Mouse (Mus musculus) cerebellum, postnatal 25 days (tissue): ENCODE results near the gene Lrp6.

Experiments
- DNase-seq, 2 experiments: peaks; one replicate each; pipeline ENCODE4 v3.0.0; 2021; ENCODE audit warnings: mixed read lengths in 2 of 2

The Lrp6 gene

DNA sequence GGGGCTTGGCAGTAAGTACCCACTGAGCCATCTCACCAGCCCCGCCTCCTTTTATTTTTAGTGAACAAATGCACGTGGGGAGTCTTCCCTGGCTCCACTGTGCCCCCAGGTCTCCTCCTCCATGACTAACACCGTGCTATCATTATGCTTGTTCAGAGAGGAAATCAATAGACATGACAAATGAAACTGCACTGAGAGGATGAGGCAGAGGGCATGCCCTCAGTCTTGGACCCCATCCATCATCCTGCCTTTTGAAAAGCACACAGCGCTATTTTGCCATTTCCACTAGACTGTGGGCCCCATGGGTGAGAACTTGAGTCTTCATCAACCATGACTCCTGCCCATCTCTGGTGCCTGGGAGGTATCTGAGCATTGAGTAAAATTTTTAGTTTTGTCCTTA, 135.2 kb downstream of the Lrp6 start:
- DNase-seq: no peak

DNA sequence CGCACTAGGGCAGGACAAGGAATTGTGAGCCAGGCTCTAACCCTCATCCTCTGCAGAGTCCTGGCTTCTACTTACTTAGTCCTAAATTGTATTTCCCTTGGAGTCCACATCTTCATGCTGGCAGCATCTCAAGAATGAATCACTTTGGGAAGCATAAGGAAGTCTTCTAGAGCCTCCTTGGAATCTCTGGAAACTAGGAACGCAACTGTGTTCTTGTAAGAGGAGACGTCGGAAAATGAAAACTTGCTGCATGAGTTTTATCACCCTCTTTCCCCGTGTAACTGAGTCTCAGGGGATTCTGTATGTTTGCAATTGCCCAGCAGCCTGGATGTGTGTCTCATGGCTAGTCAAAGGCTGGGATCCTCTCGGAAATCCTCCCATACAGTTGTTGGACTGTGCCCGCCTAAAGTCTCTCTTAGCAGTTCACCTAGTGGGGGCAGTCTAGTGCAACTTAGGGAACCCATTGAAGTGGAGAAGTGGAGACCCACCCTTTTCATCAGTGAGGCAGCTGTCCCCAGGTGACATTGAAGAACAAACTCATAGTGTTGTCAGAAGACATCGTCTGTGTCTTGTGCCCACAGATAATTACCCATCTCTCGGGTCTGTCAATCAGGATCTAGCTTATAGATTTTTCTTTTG, 136.5 kb downstream of the Lrp6 start:
- no peak for DNase-seq

DNA sequence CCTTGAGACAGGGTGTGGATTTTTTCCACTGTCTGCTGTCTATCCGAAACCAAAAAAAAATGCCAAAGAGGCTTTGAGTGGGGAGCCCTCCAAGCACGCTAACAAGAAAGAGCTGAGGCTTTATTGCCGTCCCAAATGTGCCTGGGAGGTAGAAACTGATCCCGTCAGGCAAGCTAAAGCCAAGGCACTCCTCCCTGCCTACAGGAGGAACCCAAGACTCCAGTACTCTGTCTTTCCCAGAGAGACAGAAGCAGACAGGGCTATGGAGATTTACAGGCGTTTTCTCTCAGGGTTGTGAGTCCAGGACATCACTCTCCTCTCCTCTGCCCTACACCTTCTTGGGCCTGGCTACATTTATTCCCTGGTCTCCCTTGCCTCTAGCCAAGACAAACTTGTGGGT, 138.3 kb downstream of the Lrp6 start:
- no peak for DNase-seq

DNA sequence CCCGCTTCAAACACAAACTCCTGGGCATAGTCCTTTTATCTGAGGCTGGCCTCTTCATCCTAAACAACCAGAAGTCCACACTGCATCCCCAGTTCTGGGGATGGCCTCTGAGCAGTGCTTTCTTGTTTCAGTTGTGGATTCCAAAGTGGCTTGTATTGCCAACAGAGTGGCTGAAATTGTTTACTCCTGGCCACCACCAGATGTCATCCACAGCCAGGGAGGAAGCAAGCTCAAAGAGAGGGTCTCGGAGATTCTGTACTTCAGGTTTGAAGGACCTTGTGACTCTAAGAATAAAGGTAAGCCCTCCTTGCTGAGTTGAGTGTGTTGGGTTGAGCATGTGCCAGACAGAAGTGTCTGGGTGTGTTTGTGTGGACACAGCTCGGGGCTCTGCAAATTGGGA, 139.6 kb downstream of the Lrp6 start:
- no peak for DNase-seq

- DNase-seq: peak; percentile 66 to 76
These were observed 141.5 kb downstream of the Lrp6 start for GRCm38 (mm10) chr6:134425216-134425717.

DNA sequence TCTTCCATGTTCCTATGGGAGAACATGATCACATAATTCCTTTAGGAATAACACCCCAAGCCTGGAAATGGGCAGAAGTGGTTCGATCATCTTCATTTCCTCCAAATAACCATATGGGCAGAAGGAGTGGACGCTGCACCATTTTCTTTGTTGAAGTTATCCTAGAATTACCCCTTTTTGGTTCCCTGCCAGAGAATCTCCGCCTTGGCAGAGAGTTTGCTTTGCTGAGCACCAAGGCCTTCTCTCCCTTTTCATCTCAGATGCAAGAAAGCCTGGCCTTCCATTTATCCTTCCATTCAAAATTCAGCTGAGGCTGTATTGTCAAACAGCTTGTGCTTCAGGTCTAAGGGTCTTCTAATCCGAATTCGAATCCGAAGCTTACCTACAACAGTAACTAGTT, 144.8 kb downstream of the Lrp6 start:
- no peak for DNase-seq

DNA sequence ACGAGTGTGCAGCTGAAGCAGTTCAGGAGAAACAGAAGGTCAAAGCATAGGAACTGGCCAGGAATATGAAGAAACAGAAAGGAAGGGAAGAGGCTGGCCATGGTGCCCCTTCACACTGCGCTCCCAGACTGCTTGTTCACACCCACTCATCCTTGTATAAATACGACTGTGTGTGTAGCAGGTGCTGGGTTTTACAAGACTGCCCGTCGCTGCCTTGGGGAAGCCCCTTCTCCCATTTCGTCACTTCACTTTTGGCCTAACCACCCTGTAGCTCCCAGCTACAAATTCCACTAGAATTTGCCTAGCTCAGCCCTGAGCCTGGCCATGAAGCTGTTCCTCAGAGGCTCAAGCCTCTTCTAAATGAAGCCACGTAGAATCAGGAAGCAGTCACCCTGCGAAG, 146.4 kb downstream of the Lrp6 start:
- no peak for DNase-seq

GRCm38 (mm10) chr6:134417886-134418285, 148.9 kb downstream of the Lrp6 start:
- no peak for DNase-seq

DNA sequence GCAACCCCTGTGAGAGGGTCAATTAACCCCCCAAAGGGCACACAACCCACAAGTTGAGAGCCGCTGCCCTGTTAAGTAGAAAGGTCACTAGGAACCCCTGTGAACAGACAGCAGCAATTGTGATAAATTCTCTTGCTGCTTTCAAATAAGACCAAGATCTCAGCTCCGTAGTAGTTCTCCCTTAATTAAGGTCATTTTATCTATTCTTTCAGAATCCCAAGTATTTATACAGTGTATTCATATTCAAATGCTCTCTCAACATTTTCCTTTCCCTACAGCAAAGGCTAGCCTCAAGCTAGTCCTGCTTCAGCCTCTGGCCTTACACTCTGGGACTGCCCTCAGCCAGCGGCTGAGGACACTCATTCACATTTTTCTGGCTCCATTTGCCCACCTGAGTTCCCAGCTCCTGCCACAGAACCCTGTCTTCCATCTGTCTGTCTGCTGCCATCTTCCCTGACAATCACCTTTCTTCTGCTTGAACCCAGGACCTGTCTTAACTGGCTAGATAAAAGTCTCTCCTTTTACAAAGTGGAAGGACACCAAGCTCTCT, 150.1 kb downstream of the Lrp6 start:
- no peak for DNase-seq

DNA sequence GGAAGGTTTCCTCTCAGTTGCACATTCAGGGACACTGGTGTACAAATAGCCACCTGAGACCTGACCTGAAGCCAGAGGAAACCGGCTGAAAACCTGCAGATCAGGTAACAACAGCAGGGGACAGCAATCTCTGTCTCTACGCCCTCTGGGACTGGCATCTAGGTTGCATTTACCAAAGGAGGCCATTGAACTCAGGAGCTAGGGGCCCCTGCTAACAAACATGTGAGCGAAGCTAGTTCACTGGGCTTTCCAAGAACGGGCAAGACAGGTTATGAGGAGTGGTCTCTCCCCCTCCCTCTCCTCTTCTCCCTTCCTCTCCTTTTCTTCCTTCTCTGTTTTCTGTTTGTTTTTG, 152.3 kb downstream of the Lrp6 start:
- DNase-seq: no peak

- DNase-seq: no peak
These were observed 152.8 kb downstream of the Lrp6 start for GRCm38 (mm10) chr6:134413706-134414531.

GRCm38 (mm10) chr6:134407226-134407625, 159.5 kb downstream of the Lrp6 start:
- DNase-seq: no peak

GRCm38 (mm10) chr6:134403684-134404070, 163.1 kb downstream of the Lrp6 start:
- no peak for DNase-seq

DNA sequence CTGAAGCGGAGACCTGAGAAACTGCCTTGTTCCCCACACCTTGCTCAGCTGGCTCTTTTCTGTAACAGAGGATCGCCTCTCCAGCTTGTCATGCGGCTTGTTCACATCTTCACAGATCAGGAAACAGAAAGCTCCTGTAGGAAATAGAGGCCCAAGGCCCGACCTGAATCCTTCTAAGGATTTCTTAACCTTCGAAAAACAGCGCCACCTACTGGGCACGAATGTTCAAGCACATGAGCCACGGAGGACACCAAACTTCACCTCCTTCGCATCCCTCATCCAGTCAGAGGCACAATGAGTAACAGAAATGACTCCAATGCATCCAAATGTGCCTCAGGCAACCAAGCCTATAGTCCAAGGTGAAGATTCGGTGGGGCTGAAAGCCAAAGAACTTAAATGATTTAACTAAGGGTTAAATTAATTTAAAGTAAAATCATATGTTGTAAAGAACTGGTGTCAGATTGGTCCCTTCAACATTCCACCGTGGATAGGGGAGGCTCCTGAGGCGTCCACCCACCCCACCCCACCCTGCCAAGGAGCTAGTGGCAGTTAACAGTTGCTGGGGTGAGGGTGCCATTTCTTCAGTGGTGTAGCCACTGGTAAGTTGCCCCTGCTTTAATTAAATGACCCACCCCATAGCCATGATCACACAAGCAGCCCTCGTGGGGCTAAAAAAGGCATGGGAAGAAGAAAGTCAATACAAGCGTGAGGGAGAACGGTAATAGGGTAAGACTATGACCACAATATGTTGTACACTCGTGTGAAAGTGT, 163.7 kb downstream of the Lrp6 start:
- peak; percentile 24 to 53 for DNase-seq
